Mouse (Mus musculus) brain, embryonic 14.5 days (tissue): ENCODE data around the gene Npdc1.

Experiments used
- CTCF ChIP-seq: fragments of 200-500 bp; IDR thresholded peaks from 2 replicates; pipeline ENCODE4 v1.5.1; 2012; ENCODE audit warnings: inconsistent platforms, mild to moderate bottlenecking, moderate library complexity, borderline replicate concordance; ENCODE audit not compliant: insufficient read depth, insufficient read length; ENCODE audit errors: extremely low read depth
- POLR2A ChIP-seq: fragments of 200-500 bp; IDR thresholded peaks from 2 replicates; pipeline ENCODE4 v1.6.1; 2012; ENCODE audit warnings: mild to moderate bottlenecking, inconsistent platforms, borderline replicate concordance; ENCODE audit not compliant: poor library complexity, insufficient read depth, insufficient read length, severe bottlenecking; ENCODE audit errors: extremely low read depth

GRCm38 (mm10) chr2:25384492-25384891 is 14.7 kb upstream of the Npdc1 start:
- TF ChIP-seq POLR2A = no peak
- TF ChIP-seq CTCF = no peak
